Mouse (Mus musculus): ENCODE measurements around the gene Rbfox2.
"Not testable (repeated sequence)": the region's sequence is repeated elsewhere in the genome, so short reads cannot be mapped to it uniquely, and the experiment has no call there.

The Rbfox2 gene

GRCm38 (mm10) chr15:77269496-77269895 lies 37.3 kb downstream of the Rbfox2 start:
- DNase-seq: not testable (repeated sequence)

DNA sequence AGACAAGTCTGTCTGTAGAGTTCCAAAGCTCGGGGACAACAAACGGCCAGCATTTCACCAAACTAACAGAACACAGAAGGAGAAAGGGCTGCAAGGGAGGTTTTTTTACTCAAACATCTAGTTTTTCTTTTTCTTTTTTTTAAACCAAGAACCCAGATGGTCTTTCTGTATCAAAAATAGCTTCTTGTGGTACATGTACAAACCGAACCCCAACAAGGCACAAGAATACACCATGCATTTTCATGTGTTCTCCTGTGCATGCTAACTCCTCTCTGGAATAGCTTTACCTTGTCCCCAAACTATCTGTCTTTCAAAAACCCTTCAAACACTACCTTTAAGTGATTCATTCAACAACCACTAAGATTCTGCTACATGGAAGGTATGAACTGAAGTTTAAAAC lies 38.4 kb downstream of the Rbfox2 start:
- no peak for DNase-seq

DNA sequence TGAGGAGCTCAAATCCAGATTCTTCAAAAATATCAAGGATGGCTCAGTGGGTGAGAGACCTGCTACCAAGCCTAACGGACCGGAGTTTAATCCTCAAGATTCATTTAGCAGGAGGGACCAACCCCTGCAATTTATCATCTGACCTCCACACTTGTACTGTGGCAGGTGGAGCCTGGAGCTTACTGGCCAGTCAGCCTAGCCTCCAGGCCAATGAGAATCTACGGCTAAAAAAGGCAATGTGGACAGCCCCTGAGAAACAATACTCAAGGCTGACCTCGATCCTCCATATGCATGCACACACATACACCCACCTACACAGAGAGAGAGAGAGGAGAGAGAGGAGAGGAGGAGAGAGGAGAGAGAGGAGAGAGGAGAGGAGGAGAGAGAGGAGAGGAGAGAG lies 41.5 kb downstream of the Rbfox2 start:
- DNase-seq: no peak

GRCm38 (mm10) chr15:77264314-77264713 lies 42.5 kb downstream of the Rbfox2 start:
- DNase-seq: no peak

DNA sequence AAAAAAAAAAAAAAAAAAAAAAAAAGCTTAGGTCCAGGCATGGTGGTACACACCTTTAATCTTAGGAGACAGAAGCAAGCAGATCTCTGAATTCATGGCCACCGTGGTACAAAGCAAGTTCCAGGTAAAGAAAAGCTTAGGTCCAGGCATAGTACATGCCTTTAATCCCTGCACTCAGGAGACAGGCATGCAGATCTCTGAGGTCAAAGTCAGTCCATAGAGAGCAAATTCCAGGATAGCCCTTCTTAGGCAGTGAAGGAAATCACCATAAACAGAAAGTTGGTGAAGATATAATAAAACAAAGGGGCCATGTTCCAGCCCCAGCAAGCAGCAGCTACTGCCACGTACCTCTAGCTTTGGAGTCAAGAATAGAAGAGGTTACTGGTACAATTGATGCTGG lies 44.0 kb downstream of the Rbfox2 start:
- DNase-seq: no peak

DNA sequence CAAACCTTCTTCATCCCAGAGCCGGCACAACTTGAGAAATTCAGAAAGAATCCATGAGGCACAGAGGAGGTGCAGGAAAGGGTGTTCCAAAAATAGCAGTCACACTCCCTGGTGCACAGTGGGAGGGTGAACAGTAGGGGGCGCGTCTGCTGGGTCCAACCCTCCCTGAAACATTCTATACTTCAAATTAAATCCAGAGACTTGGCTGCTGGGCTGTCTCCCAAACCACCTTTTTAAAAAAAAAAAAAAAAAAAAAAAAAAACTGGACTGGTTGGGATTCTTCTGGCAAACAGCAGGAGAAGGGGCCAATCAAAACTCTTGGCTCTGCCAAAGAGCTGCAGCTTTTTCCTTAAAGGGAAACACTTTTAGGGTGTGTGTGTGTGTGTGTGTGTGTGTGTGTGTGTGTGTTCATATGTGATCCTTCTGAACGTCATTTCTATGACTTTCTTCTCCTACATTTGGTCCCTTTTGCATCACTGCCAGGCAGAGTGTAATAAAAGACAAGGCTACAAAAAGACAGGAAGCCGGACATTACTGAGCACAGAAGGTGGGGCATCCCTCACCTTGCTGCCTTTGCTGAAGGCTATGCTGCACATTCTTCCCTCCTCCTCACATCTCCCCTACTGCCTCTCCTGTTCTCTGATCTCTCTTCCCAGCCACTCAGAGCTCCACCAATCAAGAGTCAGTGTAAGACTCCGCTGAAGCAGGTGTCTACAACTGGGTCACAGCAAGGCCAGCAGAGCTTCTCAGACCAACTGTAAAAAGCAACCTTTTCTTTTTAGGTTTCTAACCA lies 49.2 kb downstream of the Rbfox2 start:
- peak; percentile 67 for DNase-seq

DNA sequence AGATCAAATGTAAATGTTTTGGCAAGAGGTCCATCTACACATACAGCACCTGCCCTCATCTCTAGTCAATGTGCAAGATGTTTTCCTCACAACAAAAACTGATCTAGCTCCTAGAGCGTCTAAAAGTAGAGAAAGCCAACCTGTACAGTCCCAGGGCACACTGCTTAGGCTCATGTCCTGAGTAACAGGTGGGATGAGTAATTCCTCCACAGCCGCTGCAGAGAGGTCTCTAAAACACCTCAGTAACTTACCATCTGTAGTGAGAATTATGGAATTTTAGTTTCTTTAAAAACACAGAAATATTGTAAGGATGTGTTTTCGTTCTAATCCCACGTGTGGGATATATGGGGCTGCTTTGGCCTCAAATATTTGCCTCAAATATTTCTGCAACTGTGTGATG lies 50.0 kb downstream of the Rbfox2 start:
- DNase-seq: no peak

GRCm38 (mm10) chr15:77254636-77255035 lies 52.2 kb downstream of the Rbfox2 start:
- no peak for DNase-seq

- DNase-seq: no peak
These were observed 52.7 kb downstream of the Rbfox2 start for GRCm38 (mm10) chr15:77254128-77254527.

DNA sequence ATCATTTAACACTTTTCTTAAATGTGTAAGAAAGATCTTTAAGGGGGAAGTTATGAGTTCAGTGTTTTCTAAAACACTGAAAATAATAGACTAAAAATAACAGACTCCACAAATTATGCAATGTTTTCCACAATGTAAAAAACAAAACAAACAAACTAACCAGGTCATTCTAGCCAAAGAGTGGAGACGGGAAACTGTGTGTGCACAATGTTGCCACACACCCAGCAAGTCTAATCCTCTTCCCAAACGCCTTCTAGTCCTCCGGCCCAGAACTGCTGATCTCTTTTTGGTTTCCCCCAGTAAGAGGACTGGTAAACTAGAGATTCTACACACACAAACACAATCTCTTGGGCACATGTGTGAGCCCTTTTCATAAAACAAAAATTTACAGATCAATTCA lies 55.1 kb downstream of the Rbfox2 start:
- no peak for DNase-seq

- DNase-seq: no peak
These were observed 56.0 kb downstream of the Rbfox2 start for GRCm38 (mm10) chr15:77250806-77251205.

GRCm38 (mm10) chr15:77249421-77249820 lies 57.4 kb downstream of the Rbfox2 start:
- DNase-seq: no peak

DNA sequence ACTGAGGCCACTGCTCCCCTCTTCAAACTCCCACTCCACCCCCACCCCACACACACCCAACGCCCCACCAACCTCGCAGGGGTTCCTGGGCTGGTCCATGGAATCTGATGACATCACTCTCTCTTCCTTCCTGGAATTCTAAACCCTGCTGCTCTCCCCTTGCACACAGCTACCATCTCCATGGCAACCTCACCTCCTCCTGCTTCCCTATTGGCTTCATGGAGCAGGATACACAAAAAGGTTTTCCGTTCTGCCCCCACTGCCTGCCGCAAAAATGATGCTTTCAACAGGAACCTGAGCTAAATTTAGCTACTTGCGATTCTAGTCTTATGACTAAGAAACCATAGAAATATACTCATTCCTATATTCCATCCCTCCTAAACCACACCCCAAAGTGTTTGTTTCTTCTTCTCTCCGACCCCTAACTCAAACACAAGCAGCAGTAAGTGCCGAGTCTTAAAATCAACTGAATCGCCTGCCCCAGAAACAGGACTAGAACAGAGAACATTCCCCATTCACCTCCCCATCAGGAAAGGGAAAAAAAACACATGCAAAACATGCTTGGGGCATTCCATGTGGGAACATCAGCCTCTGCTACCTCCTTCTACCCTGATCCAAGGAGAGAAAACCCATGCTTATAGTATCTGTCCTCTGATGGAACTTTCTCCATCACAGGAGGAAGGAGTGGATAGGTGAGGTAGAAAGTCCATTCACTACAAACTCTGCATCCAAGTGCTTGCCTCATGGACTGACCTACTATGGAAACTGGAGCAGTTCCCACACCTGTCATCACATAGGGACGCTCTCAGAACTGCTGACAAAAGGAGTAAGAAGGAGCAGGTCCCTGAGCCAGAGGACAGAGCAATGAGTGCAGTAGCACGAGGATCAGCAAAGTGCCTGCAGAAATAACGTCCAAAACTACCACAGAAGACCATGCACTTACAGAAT lies 61.1 kb downstream of the Rbfox2 start:
- DNase-seq: peak; percentile 79

GRCm38 (mm10) chr15:77244634-77245033 lies 62.2 kb downstream of the Rbfox2 start:
- no peak for DNase-seq

DNA sequence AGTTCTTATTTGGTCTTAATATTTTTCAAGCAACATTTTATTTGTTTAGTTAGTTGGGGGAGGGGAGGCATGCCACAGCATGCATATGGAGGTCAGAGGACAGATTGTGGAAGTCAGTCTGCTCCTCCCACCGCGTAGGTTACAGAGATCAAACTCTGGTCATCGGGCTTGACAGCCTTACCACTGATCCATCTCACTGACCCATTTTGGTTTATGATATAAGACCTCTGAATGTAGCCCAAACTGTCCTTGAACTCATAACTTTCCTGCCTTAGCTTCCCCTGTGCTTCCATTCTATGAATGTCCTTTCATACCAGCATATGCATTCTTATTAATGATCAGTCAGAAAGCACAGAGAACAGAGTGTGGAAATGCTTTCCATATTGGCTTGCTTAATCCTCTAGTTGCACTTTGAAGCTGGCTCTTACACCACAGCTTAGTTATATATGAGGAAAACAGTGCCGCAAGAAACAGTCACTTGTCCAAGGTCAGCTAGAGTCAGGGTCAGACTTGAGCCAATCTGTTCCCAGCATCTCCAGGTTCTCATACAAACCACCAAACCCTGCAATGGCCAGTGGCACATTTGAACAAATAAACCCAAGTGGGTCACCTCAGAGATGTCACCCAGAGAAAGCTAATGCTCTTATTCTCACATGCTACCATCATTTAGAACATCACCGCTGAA lies 62.8 kb downstream of the Rbfox2 start:
- DNase-seq: no peak

GRCm38 (mm10) chr15:77240607-77241006 lies 66.2 kb downstream of the Rbfox2 start:
- no peak for DNase-seq

- no peak for DNase-seq
These were observed 67.2 kb downstream of the Rbfox2 start for GRCm38 (mm10) chr15:77239564-77239963.

- no peak for DNase-seq
These were observed 69.1 kb downstream of the Rbfox2 start for GRCm38 (mm10) chr15:77237661-77238060.

DNA sequence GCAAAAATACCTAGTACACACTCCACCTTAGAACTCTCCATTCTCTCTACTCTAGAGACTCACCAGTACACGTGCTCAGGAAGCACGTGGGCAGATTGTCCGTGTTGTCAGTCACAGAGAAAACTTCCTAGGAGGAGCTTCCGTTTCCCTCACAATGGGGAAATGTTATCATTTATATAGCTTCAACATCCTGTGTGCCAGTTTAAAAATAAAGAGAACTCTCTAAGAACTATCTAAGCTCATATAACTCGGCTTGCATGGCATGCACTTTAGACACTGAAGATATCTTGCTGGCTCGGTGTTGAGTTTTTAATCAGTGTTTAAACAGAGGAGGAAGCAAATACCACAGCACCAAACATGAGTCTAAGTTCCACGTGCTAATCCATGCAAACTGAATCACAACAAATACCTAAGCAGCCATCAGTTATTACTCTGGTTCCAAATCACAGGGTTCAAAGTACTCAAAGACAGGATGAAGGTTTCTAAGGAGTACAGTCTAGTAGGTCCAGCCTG lies 70.7 kb downstream of the Rbfox2 start:
- DNase-seq: no peak

GRCm38 (mm10) chr15:77235551-77235950 lies 71.3 kb downstream of the Rbfox2 start:
- DNase-seq: no peak

GRCm38 (mm10) chr15:77234296-77234695 lies 72.5 kb downstream of the Rbfox2 start:
- no peak for DNase-seq

DNA sequence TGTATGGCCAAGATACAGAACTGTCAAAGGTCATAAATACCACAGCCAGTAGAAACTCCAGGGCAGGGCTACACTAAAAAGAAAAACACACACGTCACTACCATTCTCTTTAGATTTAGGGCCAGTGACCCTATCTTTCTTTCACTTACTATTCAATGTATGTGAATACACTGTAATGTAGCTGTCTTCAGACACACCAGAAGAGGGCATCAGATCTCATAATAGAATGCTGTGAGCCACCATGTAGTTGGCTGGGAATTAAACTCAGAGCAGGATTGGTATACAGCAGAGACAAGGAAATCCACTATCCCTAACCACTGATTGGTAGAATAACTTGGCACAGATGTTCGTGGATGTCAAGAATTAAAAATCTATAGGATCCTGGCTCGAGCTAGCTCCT lies 76.7 kb downstream of the Rbfox2 start:
- no peak for DNase-seq

DNA sequence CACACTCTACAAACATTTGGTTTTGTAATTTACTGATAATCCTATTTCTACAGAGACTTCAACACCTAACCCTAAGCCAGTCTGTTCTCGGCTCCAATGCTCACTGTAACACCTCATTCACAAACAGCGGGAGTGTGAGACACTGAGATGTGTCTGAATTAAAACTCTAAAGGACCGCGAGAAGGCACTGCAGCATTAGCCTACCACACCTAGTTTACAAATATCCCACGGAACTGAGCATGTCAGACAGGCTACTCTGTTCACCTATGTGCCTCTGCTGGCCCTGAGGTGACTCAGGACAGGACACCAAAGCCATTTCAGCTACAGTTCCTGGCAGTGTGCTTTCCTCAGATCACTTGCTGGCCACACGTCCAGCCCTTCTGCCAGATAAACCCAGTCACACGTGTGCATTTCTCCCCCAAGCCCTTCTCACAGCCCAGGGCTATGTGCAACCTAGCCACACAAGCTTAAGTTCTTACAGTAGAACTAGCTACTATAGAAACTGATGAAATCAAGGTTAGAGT lies 79.9 kb downstream of the Rbfox2 start:
- DNase-seq: no peak
